Mouse (Mus musculus): Measurements from ENCODE around the gene Nupl1. TPM values are rescaled to one million over a fixed set of nuclear protein-coding genes. Genes with fewer than 3 reads are reported as not detected.
A peak's percentile ranks its signal among the peaks of the same experiment; 100 is the strongest.

Nupl1 gene
- polyA plus RNA-seq, 1 experiment from 2014 or later, result not detected

- no peak overlapping the region for H3K4me2 ChIP-seq (replicated peaks; ENCODE audit: low read depth, low read length)
- 81% methylated on average over 6 of the region's 6 CpGs for WGBS
- no peak overlapping the region for H3K4me3 ChIP-seq (ENCODE audit: low read length)
- H3K36me3 ChIP-seq (ENCODE audit: control insufficient read depth, insufficient read depth, low read length), result no peaks in the 10 kb centered on the region
- H3K27ac ChIP-seq (ENCODE audit: low read depth, low read length), result no peak overlapping the region
- H3K9ac ChIP-seq (ENCODE audit: low read depth, low read length), result no peak overlapping the region
- no peaks in the 10 kb centered on the region for H3K9me3 ChIP-seq (ENCODE audit: control insufficient read depth, low read length)
- H3K4me1 ChIP-seq (ENCODE audit: control insufficient read depth, insufficient read depth, low read length), result 0 out of 2 replicates have a peak, but pooled peaks cover 8% of the 10 kb centered on the region
- ATAC-seq (ENCODE audit: low FRiP score, low TSS enrichment), result no peak
- H3K27me3 ChIP-seq (ENCODE audit: control insufficient read depth, insufficient read depth, low read length), result no peaks in the 10 kb centered on the region
Measured at GRCm38 (mm10) chr14:60269333-60269732, 18.1 kb upstream of the Nupl1 start.

GRCm38 (mm10) chr14:60264990-60265876 lies 14.0 kb upstream of the Nupl1 start, which contains the start of gene Mtmr6:
Gene Mtmr6, plus strand, starts transcription at chr14:60265228.
- 0 out of 2 replicates have a peak, but pooled peaks cover 8% of the 10 kb centered on the region for H3K4me1 ChIP-seq (ENCODE audit: control insufficient read depth, insufficient read depth, low read length)
- H3K9ac ChIP-seq (ENCODE audit: low read depth, low read length), result peak within 1 kb of the TSS; percentile 67
- H3K4me3 ChIP-seq (ENCODE audit: low read length), result peak within 1 kb of the TSS; percentile 70
- 0 out of 2 replicates have a peak within 1 kb of the TSS, but pooled peaks have one; percentile 39 for H3K27ac ChIP-seq (ENCODE audit: low read depth, low read length)
- H3K36me3 ChIP-seq (ENCODE audit: control insufficient read depth, insufficient read depth, low read length), result no peaks in the 10 kb centered on the region
- under 1% methylated on average over 51 of the region's 51 CpGs for WGBS
- ATAC-seq (ENCODE audit: low FRiP score, low TSS enrichment), result peak; percentile 99
- H3K27me3 ChIP-seq (ENCODE audit: control insufficient read depth, insufficient read depth, low read length), result no peaks in the 10 kb centered on the region
- H3K9me3 ChIP-seq (ENCODE audit: control insufficient read depth, low read length), result no peaks in the 10 kb centered on the region
- H3K4me2 ChIP-seq (replicated peaks; ENCODE audit: low read depth, low read length), result peak within 1 kb of the TSS; percentile 50

- no peaks in the 10 kb centered on the region for H3K36me3 ChIP-seq (ENCODE audit: control insufficient read depth, insufficient read depth, low read length)
- no peak overlapping the region for H3K27ac ChIP-seq (ENCODE audit: low read depth, low read length)
- H3K4me1 ChIP-seq (ENCODE audit: control insufficient read depth, insufficient read depth, low read length), result 0 out of 2 replicates have a peak, but pooled peaks cover 8% of the 10 kb centered on the region
- H3K9ac ChIP-seq (ENCODE audit: low read depth, low read length), result no peak overlapping the region
- no peak for ATAC-seq (ENCODE audit: low FRiP score, low TSS enrichment)
- no peaks in the 10 kb centered on the region for H3K9me3 ChIP-seq (ENCODE audit: control insufficient read depth, low read length)
- H3K4me2 ChIP-seq (replicated peaks; ENCODE audit: low read depth, low read length), result no peak overlapping the region
- H3K4me3 ChIP-seq (ENCODE audit: low read length), result no peak overlapping the region
- 66% methylated on average over 7 of the region's 7 CpGs for WGBS
- no peaks in the 10 kb centered on the region for H3K27me3 ChIP-seq (ENCODE audit: control insufficient read depth, insufficient read depth, low read length)
Measured at GRCm38 (mm10) chr14:60262316-60262715, 11.1 kb upstream of the Nupl1 start.

- H3K27ac ChIP-seq (ENCODE audit: low read depth, low read length), result no peak overlapping the region
- H3K9me3 ChIP-seq (ENCODE audit: control insufficient read depth, low read length), result no peaks in the 10 kb centered on the region
- WGBS, result 82% methylated on average over 1 of the region's 1 CpGs
- no peak overlapping the region for H3K9ac ChIP-seq (ENCODE audit: low read depth, low read length)
- no peak for ATAC-seq (ENCODE audit: low FRiP score, low TSS enrichment)
- no peak overlapping the region for H3K4me2 ChIP-seq (replicated peaks; ENCODE audit: low read depth, low read length)
- no peaks in the 10 kb centered on the region for H3K36me3 ChIP-seq (ENCODE audit: control insufficient read depth, insufficient read depth, low read length)
- no peaks in the 10 kb centered on the region for H3K4me1 ChIP-seq (ENCODE audit: control insufficient read depth, insufficient read depth, low read length)
- no peaks in the 10 kb centered on the region for H3K27me3 ChIP-seq (ENCODE audit: control insufficient read depth, insufficient read depth, low read length)
- H3K4me3 ChIP-seq (ENCODE audit: low read length), result no peak overlapping the region
Measured at GRCm38 (mm10) chr14:60257851-60258250, 6.6 kb upstream of the Nupl1 start.

- ATAC-seq (ENCODE audit: low FRiP score, low TSS enrichment), result no peak
- 74% methylated on average over 4 of the region's 4 CpGs for WGBS
- H3K9me3 ChIP-seq (ENCODE audit: control insufficient read depth, low read length), result no peaks in the 10 kb centered on the region
- no peak overlapping the region for H3K27ac ChIP-seq (ENCODE audit: low read depth, low read length)
- H3K4me1 ChIP-seq (ENCODE audit: control insufficient read depth, insufficient read depth, low read length), result peaks cover 5% of the 10 kb centered on the region
- no peak overlapping the region for H3K4me3 ChIP-seq (ENCODE audit: low read length)
- H3K27me3 ChIP-seq (ENCODE audit: control insufficient read depth, insufficient read depth, low read length), result no peaks in the 10 kb centered on the region
- no peak overlapping the region for H3K4me2 ChIP-seq (replicated peaks; ENCODE audit: low read depth, low read length)
- H3K9ac ChIP-seq (ENCODE audit: low read depth, low read length), result no peak overlapping the region
- H3K36me3 ChIP-seq (ENCODE audit: control insufficient read depth, insufficient read depth, low read length), result no peaks in the 10 kb centered on the region
Measured at GRCm38 (mm10) chr14:60257101-60257500, 5.9 kb upstream of the Nupl1 start.

- Histone ChIP-seq H3K9me3 (ENCODE audit: control insufficient read depth, low read length) (no peaks in the 10 kb centered on the region), H3K4me1 (ENCODE audit: control insufficient read depth, insufficient read depth, low read length) (peaks cover 5% of the 10 kb centered on the region), H3K36me3 (ENCODE audit: control insufficient read depth, insufficient read depth, low read length) (no peaks in the 10 kb centered on the region), H3K27me3 (ENCODE audit: control insufficient read depth, insufficient read depth, low read length) (no peaks in the 10 kb centered on the region), H3K27ac (ENCODE audit: low read depth, low read length) (no peak overlapping the region), H3K4me2 (replicated peaks; ENCODE audit: low read depth, low read length) (no peak overlapping the region), H3K9ac (ENCODE audit: low read depth, low read length) (no peak overlapping the region), H3K4me3 (ENCODE audit: low read length) (no peak overlapping the region)
- ATAC-seq (ENCODE audit: low FRiP score, low TSS enrichment), result no peak
- 22% methylated on average over 3 of the region's 3 CpGs for WGBS
Measured at GRCm38 (mm10) chr14:60256356-60256755, 5.1 kb upstream of the Nupl1 start.

- no peaks in the 10 kb centered on the region for H3K36me3 ChIP-seq (ENCODE audit: control insufficient read depth, insufficient read depth, low read length)
- H3K27me3 ChIP-seq (ENCODE audit: control insufficient read depth, insufficient read depth, low read length), result no peaks in the 10 kb centered on the region
- H3K9me3 ChIP-seq (ENCODE audit: control insufficient read depth, low read length), result no peaks in the 10 kb centered on the region
- no peak overlapping the region for H3K27ac ChIP-seq (ENCODE audit: low read depth, low read length)
- H3K4me1 ChIP-seq (ENCODE audit: control insufficient read depth, insufficient read depth, low read length), result peaks cover 11% of the 10 kb centered on the region
- no peak for ATAC-seq (ENCODE audit: low FRiP score, low TSS enrichment)
- no peak overlapping the region for H3K4me2 ChIP-seq (replicated peaks; ENCODE audit: low read depth, low read length)
- H3K9ac ChIP-seq (ENCODE audit: low read depth, low read length), result no peak overlapping the region
- H3K4me3 ChIP-seq (ENCODE audit: low read length), result no peak overlapping the region
Measured at GRCm38 (mm10) chr14:60254774-60255173, 3.5 kb upstream of the Nupl1 start.

- H3K9me3 ChIP-seq (ENCODE audit: control insufficient read depth, low read length), result no peaks in the 10 kb centered on the region
- 92% methylated on average over 3 of the region's 3 CpGs for WGBS
- no peaks in the 10 kb centered on the region for H3K27me3 ChIP-seq (ENCODE audit: control insufficient read depth, insufficient read depth, low read length)
Measured at GRCm38 (mm10) chr14:60253466-60253865, 2.2 kb upstream of the Nupl1 start.

More at GRCm38 (mm10) chr14:60253466-60253865, 2.2 kb upstream of the Nupl1 start:
- H3K36me3 ChIP-seq (ENCODE audit: control insufficient read depth, insufficient read depth, low read length), result no peaks in the 10 kb centered on the region
- H3K4me3 ChIP-seq (ENCODE audit: low read length), result no peak overlapping the region
- no peak overlapping the region for H3K4me2 ChIP-seq (replicated peaks; ENCODE audit: low read depth, low read length)
- H3K27ac ChIP-seq (ENCODE audit: low read depth, low read length), result no peak overlapping the region
- no peak overlapping the region for H3K9ac ChIP-seq (ENCODE audit: low read depth, low read length)
- peaks cover 12% of the 10 kb centered on the region for H3K4me1 ChIP-seq (ENCODE audit: control insufficient read depth, insufficient read depth, low read length)
- no peak for ATAC-seq (ENCODE audit: low FRiP score, low TSS enrichment)
